Mouse (Mus musculus): ENCODE results near the gene Hinfp.

DNA sequence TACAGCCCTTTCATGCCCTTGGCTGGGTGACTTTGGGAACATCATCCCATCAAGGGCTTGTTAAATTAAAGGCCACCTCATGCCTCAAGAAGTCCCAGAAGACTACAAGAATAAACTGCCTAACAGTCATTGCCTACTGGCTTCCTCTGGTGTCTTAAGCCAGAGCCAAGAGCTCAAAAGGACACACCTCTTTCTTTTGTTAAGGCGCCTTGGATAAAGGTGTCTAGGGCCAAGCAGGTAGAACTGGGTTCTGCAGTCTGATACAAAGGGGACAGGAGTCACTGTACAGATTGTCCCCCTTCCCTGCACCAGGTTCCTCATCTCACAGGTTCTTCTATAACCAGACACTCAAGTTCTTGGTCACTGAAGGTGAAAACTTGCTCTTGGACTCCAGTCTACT is 37.1 kb upstream of the Hinfp start:
- TF ChIP-seq POLR2A (IDR thresholded peaks at IDR 0.05; ENCODE audit: extremely low read depth, insufficient read depth, low read length): no peak
- TF ChIP-seq CTCF (IDR thresholded peaks at IDR 0.05; ENCODE audit: low read depth, low read length): no peak
